Mouse (Mus musculus) limb, embryonic 10.5 days (tissue): ENCODE results near the gene Amdhd2. TPM values are rescaled to one million over a fixed set of nuclear protein-coding genes. Genes with fewer than 3 reads are reported as not detected.

ENCODE experiments used
- DNase-seq: peaks from one replicate; pipeline ENCODE4 v3.0.0-alpha.2; 2017; ENCODE audit warnings: low spot score
- H3K27ac ChIP-seq: fragments of 300-500 bp; sonication (generic); 2 replicates; pipeline ENCODE4 v1.5.1; 2016; ENCODE audit warnings: mild to moderate bottlenecking
- H3K27me3 ChIP-seq: fragments of 300-500 bp; sonication (generic); 2 replicates; pipeline ENCODE4 v1.6.1; 2016; ENCODE audit warnings: low read depth, mild to moderate bottlenecking; ENCODE audit not compliant: poor library complexity, severe bottlenecking
- H3K36me3 ChIP-seq: fragments of 300-500 bp; sonication (generic); 2 replicates; pipeline ENCODE4 v1.6.1; 2016; ENCODE audit warnings: mild to moderate bottlenecking, moderate library complexity
- H3K4me1 ChIP-seq: fragments of 300-500 bp; sonication (generic); 2 replicates; pipeline ENCODE4 v1.6.1; 2016
- H3K4me3 ChIP-seq: fragments of 300-500 bp; sonication (generic); 2 replicates; pipeline ENCODE4 v1.5.1; 2016; ENCODE audit warnings: mild to moderate bottlenecking, moderate library complexity
- H3K9me3 ChIP-seq: fragments of 300-500 bp; sonication (generic); replicated peaks from 2 replicates; pipeline ENCODE4 v1.6.1; 2016; ENCODE audit warnings: mild to moderate bottlenecking
- WGBS: fragments of 180-500 bp; shearing (Covaris S2); methylation state at CpG from one replicate; pipeline ENCODE4 v1.1.7; 2016; 5-methylcytosine and 5-hydroxymethylcytosine counted together
- polyA plus RNA-seq: library from polyadenylated mRNA; unstranded; fragments of >200 nt; fragmentation: Nextera tagmentation; extraction: Ambion mirVana; gene quantifications from 2 replicates; pipeline ENCODE4 v1.2.1, GENCODE M21; 2016

Amdhd2 gene
- polyA plus RNA-seq, 1 experiment from 2014 or later, result 49.5 TPM

GRCm38 (mm10) chr17:24205908-24206361 is 42.4 kb upstream of the Amdhd2 start:
- WGBS, result 8% methylated on average over 15 of the region's 15 CpGs
- Histone ChIP-seq H3K4me3 (peak overlapping the region; percentile 70), H3K27me3 (peaks cover 22% of the 10 kb centered on the region), H3K4me1 (peaks cover 71% of the 10 kb centered on the region), H3K36me3 (peaks cover 4% of the 10 kb centered on the region; the same call in 1 of the 2 replicates), H3K27ac (peak overlapping the region; percentile 87), H3K9me3 (no peaks in the 10 kb centered on the region)
- DNase-seq, result no peak

- under 1% methylated on average over 65 of the region's 65 CpGs for WGBS
- H3K27me3 ChIP-seq, result peaks cover 22% of the 10 kb centered on the region
- H3K36me3 ChIP-seq, result peaks cover 4% of the 10 kb centered on the region; the same call in 1 of the 2 replicates
- peak within 1 kb of the TSS; percentile 70 for H3K4me3 ChIP-seq
- peaks cover 66% of the 10 kb centered on the region for H3K4me1 ChIP-seq
- peak within 1 kb of the TSS; percentile 87 for H3K27ac ChIP-seq
- peak; percentile 97 for DNase-seq
- H3K9me3 ChIP-seq, result no peaks in the 10 kb centered on the region
Observed at GRCm38 (mm10) chr17:24205284-24205888, 41.8 kb upstream of the Amdhd2 start, which contains the start of gene Tbc1d24. Gene Tbc1d24 (minus strand): TSS chr17:24205562.

DNA sequence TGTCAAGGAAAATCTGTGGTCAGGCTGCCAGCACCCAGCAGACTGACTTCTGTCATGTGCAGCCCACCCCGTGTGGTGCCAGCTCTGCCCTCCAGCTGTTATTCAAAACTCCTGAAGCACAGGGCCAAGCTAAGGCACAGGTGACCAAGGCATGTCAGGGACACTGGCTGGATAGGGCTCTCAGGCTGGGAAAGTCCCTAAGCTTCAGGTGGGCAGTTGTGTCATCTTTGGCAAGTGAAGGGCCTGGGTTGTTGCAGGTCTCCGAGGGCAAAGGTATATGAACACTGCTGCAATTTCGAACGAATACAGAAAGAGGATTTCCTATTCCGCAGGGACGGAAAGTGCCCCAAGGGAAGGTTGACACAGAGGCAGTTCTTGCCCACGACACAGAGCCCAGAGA is 41.3 kb upstream of the Amdhd2 start:
- no peaks in the 10 kb centered on the region for H3K9me3 ChIP-seq
- peaks cover 22% of the 10 kb centered on the region for H3K27me3 ChIP-seq
- DNase-seq, result peak; percentile 53
- H3K36me3 ChIP-seq, result peaks cover 4% of the 10 kb centered on the region; the same call in 1 of the 2 replicates
- WGBS, result 13% methylated on average over 7 of the region's 7 CpGs
- H3K4me3 ChIP-seq, result peak overlapping the region; percentile 70
- peak overlapping the region; percentile 87 for H3K27ac ChIP-seq
- peaks cover 61% of the 10 kb centered on the region for H3K4me1 ChIP-seq

DNA sequence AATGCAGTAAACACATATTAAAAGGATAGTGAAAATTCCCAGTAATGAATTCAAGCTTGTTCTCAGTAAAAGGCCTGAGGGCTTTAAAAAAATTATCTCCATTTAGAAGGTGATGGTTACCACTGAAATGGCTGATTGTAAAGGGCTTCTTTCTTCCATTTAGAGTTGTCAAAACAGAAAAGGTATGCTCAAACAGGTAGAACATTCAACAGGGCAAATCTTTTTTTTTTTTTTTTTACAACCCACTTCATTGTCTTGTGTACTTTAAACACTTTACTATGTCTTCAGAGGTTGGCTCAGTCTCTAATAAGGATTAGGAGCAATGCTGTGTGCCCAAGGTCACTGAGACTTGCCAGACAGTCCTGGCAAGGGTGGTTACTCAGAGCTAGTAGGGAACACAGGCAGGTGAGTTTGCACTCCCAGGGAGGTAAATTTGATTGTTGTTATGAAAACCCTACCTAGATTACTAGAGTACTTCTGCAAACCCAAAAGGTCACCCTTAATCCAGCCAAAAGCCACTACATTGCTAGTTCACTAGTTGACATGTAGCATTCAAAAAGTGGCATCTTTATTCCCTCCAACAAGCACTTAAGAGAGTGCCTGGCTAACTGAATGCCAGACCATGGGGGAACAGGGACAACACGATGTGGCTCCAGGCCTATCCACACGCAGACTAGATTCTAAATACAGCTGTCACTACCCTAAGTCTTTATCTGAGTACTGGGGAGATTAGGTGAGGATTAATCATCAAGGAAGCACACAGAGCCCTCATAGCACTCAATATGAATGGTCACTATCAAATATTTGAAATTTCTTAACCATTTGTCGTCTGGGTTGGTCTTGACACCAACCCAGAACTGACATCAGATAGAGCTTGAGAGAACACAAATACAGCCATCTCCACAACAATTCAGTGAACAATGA is 40.3 kb upstream of the Amdhd2 start:
- Histone ChIP-seq H3K9me3 (no peaks in the 10 kb centered on the region), H3K27me3 (peaks cover 22% of the 10 kb centered on the region), H3K27ac (no peak overlapping the region), H3K4me1 (peaks cover 51% of the 10 kb centered on the region), H3K36me3 (peaks cover 4% of the 10 kb centered on the region; the same call in 1 of the 2 replicates), H3K4me3 (no peak overlapping the region)
- WGBS, result 79% methylated on average over 3 of the region's 3 CpGs
- no peak for DNase-seq

GRCm38 (mm10) chr17:24203068-24203467 is 39.5 kb upstream of the Amdhd2 start:
- no peak overlapping the region for H3K27ac ChIP-seq
- DNase-seq, result no peak
- peaks cover 4% of the 10 kb centered on the region; the same call in 1 of the 2 replicates for H3K36me3 ChIP-seq
- 54% methylated on average over 4 of the region's 4 CpGs for WGBS
- H3K4me1 ChIP-seq, result peaks cover 43% of the 10 kb centered on the region
- peaks cover 22% of the 10 kb centered on the region for H3K27me3 ChIP-seq
- H3K9me3 ChIP-seq, result no peaks in the 10 kb centered on the region
- no peak overlapping the region for H3K4me3 ChIP-seq

- 85% methylated on average over 4 of the region's 4 CpGs for WGBS
- no peak for DNase-seq
- no peak overlapping the region for H3K4me3 ChIP-seq
- H3K9me3 ChIP-seq, result no peaks in the 10 kb centered on the region
- H3K36me3 ChIP-seq, result no peaks in the 10 kb centered on the region
- H3K4me1 ChIP-seq, result peaks cover 23% of the 10 kb centered on the region
- H3K27me3 ChIP-seq, result peaks cover 3% of the 10 kb centered on the region
- no peak overlapping the region for H3K27ac ChIP-seq
Observed at GRCm38 (mm10) chr17:24201092-24201491, 37.5 kb upstream of the Amdhd2 start.

GRCm38 (mm10) chr17:24199741-24200140 is 36.2 kb upstream of the Amdhd2 start:
- WGBS, result 64% methylated on average over 4 of the region's 4 CpGs
- no peak for DNase-seq
- Histone ChIP-seq H3K27ac (no peak overlapping the region), H3K36me3 (no peaks in the 10 kb centered on the region), H3K27me3 (no peaks in the 10 kb centered on the region), H3K4me1 (peaks cover 10% of the 10 kb centered on the region), H3K9me3 (no peaks in the 10 kb centered on the region), H3K4me3 (no peak overlapping the region)

DNA sequence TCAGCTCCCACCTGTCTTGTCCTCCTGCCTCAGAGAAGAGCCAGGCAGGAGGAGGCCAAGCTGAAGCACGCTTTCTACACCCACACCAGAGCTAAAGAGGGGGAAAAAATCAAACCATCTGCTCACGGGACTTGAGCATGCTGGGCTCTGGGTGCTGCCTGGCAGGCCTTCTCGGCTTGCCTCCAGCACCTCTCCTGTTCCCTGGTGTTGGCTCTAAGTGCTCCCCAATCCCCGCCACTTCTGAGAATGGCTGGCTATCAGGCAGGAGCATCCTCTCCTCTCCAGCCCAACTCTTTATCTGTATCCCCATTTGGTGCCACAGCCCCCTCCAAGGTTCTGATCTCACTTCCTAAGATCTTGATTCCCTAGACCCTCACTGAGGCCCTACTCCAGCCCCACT is 35.7 kb upstream of the Amdhd2 start:
- Histone ChIP-seq H3K4me1 (peaks cover 8% of the 10 kb centered on the region), H3K9me3 (no peaks in the 10 kb centered on the region), H3K4me3 (no peak overlapping the region), H3K36me3 (no peaks in the 10 kb centered on the region), H3K27me3 (no peaks in the 10 kb centered on the region), H3K27ac (no peak overlapping the region)
- 78% methylated on average over 4 of the region's 4 CpGs for WGBS
- DNase-seq, result no peak

DNA sequence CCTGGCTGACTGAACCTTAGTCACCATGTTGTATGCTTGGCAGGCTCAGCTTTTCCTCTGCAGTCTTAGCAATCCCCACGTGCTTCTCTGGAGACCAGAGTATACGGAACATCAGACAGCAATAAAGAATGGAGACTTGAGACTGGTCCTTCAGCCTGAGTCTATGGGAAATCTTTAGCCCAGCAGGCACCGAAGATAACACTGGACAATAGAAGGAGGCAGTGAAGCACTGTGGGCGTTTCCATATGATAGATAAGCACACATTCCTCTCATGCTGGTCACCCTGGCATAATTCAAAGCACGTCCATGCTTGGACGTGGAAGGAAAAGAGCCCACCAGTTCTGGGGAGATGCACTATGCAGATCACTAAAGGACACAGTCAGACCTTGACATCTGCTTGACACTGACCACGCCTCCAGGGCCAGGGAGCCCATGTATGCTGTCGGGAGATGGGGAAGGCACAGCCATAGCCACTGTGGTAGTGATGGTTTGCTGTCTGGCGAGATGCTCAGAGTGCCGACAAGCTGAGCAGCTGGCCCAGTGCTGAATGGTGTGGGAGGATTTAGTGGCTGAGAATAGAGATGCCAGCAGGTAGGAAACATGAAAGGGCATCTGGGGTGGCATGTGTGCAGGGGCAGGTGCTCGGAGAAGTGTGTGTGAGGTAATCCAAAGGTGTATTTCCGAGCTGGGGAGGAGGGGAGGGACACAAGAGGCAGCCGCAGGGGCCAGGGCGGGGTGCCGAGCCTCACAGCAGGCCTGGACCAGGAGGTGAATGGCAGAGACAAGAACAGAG is 33.7 kb upstream of the Amdhd2 start:
- no peak overlapping the region for H3K27ac ChIP-seq
- no peak for DNase-seq
- H3K36me3 ChIP-seq, result no peaks in the 10 kb centered on the region
- no peak overlapping the region for H3K4me3 ChIP-seq
- H3K4me1 ChIP-seq, result peaks cover 9% of the 10 kb centered on the region; the same call in 1 of the 2 replicates
- no peaks in the 10 kb centered on the region for H3K9me3 ChIP-seq
- 73% methylated on average over 15 of the region's 15 CpGs for WGBS
- no peaks in the 10 kb centered on the region for H3K27me3 ChIP-seq

DNA sequence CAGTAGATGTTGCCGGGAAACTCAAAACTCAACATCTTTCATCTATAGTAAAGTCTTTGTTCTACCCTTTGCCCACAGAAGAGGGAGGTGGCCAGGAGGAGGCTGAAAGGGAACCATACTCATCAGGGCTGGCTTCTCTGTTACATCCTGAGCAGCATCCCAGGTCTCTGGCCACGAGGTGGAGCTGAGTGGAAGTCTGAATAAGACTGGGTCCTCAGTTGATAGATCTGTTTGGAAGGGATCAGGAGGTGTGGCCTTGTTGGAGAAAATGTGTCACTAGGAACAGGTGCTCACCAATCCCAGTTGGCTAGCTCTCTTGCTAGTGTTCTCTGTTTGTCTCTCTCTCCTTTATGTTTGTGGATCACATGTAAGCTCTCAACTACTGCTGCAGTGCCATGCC is 31.8 kb upstream of the Amdhd2 start:
- WGBS, result 82% methylated on average over 2 of the region's 2 CpGs
- Histone ChIP-seq H3K4me3 (no peak overlapping the region), H3K36me3 (no peaks in the 10 kb centered on the region), H3K4me1 (peaks cover 9% of the 10 kb centered on the region; the same call in 1 of the 2 replicates), H3K27ac (no peak overlapping the region), H3K9me3 (no peaks in the 10 kb centered on the region), H3K27me3 (no peaks in the 10 kb centered on the region)
- DNase-seq, result no peak

- WGBS, result 83% methylated on average over 5 of the region's 5 CpGs
- Histone ChIP-seq H3K4me3 (no peak overlapping the region), H3K36me3 (peaks cover 3% of the 10 kb centered on the region; the same call in 1 of the 2 replicates), H3K4me1 (peaks cover 9% of the 10 kb centered on the region; the same call in 1 of the 2 replicates), H3K27me3 (no peaks in the 10 kb centered on the region), H3K9me3 (no peaks in the 10 kb centered on the region), H3K27ac (no peak overlapping the region)
- DNase-seq, result no peak
Observed at GRCm38 (mm10) chr17:24193769-24194168, 30.2 kb upstream of the Amdhd2 start.

GRCm38 (mm10) chr17:24193268-24193667 is 29.7 kb upstream of the Amdhd2 start:
- H3K27ac ChIP-seq, result no peak overlapping the region
- no peak overlapping the region for H3K4me3 ChIP-seq
- DNase-seq, result no peak
- peaks cover 9% of the 10 kb centered on the region; the same call in 1 of the 2 replicates for H3K4me1 ChIP-seq
- peaks cover 7% of the 10 kb centered on the region; the same call in 1 of the 2 replicates for H3K36me3 ChIP-seq
- H3K27me3 ChIP-seq, result no peaks in the 10 kb centered on the region
- 88% methylated on average over 8 of the region's 8 CpGs for WGBS
- no peaks in the 10 kb centered on the region for H3K9me3 ChIP-seq
